Mouse (Mus musculus): ENCODE data around the gene Nmt2. TPM values are rescaled to one million over a fixed set of nuclear protein-coding genes. Genes with fewer than 3 reads are reported as not detected.

Nmt2 gene
- total RNA-seq, 2 experiments from 2014 or later: 7.4 to 9.6 TPM

DNA sequence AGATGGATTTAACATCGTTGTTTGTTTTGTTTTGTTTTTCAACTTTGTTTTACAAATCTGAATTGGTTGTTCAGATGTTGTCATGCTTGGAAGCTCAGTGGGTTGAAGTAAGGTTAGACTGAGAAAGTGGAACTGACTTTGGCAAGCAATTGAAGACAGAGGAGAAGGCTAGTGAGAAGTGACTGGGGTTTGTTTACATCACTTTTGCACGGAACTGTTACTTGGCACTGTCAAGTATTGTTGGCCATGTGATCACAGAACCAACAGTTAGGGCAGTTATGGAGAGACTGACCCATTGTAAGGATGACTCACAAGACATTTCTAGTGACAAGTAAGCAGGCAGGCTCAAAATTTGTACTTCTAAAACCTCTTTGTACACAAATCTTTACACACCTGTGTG lies 39.1 kb downstream of the Nmt2 start:
- DNase-seq: no peak
- intact Hi-C loops (cut with DNase I; ENCODE audit: low total_unique reads): no loop called here

GRCm38 (mm10) chr2:3324381-3325130 lies 40.5 kb downstream of the Nmt2 start:
- intact Hi-C loops (cut with DNase I; ENCODE audit: low total_unique reads): no loop called here
- DNase-seq: no peak

DNA sequence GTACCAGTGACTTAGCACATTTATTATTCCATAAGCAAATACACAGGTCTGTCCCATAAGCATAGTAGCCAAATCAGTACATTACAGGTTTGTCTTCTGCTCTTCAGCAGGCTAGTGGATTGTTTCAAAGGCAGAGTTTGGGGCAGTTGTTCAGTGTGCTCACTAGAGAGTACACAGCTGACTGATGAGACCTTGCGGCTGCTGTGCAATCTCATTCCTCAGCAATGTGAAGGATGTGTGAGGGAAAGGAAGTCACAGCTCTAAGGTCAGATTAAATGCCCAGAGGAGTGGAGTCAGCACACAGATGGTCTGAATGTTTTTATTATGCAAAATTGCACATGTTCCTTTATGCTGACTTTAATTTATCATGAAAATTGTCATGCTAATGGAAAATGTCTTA lies 42.5 kb downstream of the Nmt2 start:
- DNase-seq: no peak
- intact Hi-C loops (cut with DNase I; ENCODE audit: low total_unique reads): no loop called here

DNA sequence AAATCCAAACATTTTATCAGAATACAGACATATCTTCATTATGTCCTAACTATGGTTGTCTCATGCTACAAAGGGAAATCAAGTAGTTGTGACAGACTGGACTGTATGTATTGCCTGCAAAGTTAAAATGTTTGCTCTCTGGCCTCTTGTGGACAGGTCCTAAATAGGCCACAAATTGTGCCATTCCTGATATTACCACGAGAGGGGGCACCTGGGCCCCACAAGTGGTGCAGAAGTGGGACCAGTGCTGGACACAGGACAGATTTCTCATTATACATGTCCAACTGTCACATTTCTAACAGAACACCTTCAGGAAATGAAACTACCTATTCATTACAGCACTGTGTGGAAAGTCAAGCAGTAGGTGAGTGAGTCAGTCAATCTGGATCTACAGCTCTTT lies 43.3 kb downstream of the Nmt2 start:
- intact Hi-C loops (cut with DNase I; ENCODE audit: low total_unique reads): no loop called here
- DNase-seq: peak; percentile 56

- intact Hi-C loops (cut with DNase I; ENCODE audit: low total_unique reads): no loop called here
- DNase-seq: no peak
These were observed 47.2 kb downstream of the Nmt2 start for GRCm38 (mm10) chr2:3331071-3331703.

DNA sequence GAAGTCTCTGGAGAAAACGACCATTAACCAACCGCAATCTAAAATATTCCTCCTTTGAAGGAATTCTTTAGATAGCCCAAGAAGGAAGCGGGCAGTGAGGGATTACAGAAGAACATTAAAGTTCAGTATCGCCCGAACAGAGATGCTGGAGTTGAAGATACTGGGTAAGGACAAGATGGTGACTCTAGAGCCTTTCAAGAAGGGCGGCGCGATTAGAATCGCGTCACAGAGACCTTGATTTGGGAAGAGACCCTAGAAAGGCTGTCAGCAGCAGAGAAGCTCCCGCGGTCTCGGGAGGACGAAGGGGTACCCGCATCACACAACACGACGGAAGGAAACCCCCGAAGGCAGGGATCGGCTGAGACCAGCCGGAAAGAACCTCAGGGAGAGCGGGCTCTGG lies 48.0 kb downstream of the Nmt2 start:
- DNase-seq: no peak
- intact Hi-C loops (cut with DNase I; ENCODE audit: low total_unique reads): no loop called here

- intact Hi-C loops (cut with DNase I; ENCODE audit: low total_unique reads): no loop called here
- peak; percentile 93 for DNase-seq
These were observed 48.7 kb downstream of the Nmt2 start, which contains the start of gene Rpp38 for GRCm38 (mm10) chr2:3332484-3333242. TSS of gene Rpp38 (minus strand) at chr2:3332643.

DNA sequence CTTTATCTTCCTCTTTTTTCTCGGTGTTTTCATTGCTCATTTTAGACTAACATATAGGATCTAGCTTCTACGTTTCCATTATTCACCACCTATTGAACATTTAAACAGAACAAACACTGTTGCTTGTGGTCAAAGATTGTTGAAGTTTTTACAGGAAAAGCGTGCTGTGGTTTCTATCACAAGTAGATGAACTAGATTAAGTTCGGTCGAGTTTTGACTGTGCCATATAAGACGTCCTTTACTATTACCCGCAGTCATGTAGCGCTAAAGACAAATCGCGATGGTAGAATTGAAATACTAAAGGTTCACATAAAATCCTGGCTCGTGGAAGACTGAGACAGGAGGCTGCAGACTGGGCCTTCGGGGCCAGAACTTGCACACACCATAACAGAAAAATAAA lies 49.7 kb downstream of the Nmt2 start:
- no peak for DNase-seq
- intact Hi-C loops (cut with DNase I; ENCODE audit: low total_unique reads): no loop called here

- intact Hi-C loops (cut with DNase I; ENCODE audit: low total_unique reads): no loop called here
- DNase-seq: peak; percentile 30
These were observed 51.7 kb downstream of the Nmt2 start, which contains the start of gene Acbd7 for GRCm38 (mm10) chr2:3335611-3336301. TSS of gene Acbd7 (plus strand) at chr2:3336168.

DNA sequence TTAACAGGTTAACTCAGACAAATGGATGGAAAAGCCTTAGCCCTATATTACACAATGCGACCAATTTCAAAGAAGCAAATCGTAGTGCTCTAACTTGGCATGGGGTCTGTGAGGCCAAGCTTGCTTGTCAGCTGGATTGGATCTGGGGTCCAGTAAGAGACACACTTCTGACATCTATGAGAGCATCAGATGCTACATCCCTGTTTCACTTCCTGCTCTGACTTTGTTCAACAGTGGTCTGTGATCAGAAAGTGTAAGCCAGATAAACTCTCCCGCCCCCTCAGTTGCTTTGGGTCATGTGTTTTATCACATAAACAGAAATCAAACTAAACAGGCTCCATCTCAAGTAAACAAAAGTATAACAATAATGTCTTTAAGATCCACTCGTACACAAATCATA lies 64.4 kb downstream of the Nmt2 start:
- intact Hi-C loops (cut with DNase I; ENCODE audit: low total_unique reads): no loop called here
- DNase-seq: no peak

DNA sequence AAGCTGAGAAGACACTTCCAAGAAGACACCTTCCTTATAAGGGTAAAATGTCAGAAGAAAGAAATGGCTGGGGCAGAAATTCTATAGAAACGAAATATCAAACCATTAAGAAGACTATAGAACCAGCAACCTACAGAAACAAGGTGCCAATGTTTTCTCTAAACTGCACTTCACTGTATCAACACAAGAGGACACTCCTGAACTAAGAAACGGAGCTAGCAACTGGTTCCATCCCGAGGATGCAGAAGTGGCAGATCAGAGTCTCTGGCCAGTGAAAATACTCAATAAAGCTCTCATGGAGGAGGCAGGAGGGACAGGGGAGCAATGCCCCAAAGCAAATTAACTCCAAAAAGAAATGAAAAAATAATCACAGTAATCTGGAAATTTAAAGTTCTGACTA lies 64.9 kb downstream of the Nmt2 start:
- intact Hi-C loops (cut with DNase I; ENCODE audit: low total_unique reads): no loop called here
- DNase-seq: no peak

- no peak for DNase-seq
- intact Hi-C loops (cut with DNase I; ENCODE audit: low total_unique reads): no loop called here
These were observed 69.1 kb downstream of the Nmt2 start for GRCm38 (mm10) chr2:3353160-3353559.

DNA sequence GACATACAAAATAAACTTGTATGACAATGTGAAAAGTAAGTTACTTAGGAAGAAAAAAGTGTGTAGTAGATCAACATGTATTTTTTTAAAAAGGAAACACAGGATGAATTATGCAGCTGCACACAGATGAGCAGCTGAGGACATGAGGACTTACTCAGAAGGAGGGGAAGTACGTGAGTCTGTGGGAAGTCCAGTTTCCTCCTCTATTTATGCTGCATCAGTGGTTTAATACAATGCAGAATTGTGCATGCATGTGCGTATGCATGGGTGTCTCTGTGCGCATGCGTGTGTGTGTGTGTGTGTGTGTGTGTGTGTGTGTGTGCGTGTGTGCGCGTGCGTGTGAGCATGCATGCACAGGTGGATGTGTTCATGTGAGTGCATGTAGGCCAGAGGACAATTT lies 71.8 kb downstream of the Nmt2 start:
- intact Hi-C loops (cut with DNase I; ENCODE audit: low total_unique reads): no loop called here
- no peak for DNase-seq

DNA sequence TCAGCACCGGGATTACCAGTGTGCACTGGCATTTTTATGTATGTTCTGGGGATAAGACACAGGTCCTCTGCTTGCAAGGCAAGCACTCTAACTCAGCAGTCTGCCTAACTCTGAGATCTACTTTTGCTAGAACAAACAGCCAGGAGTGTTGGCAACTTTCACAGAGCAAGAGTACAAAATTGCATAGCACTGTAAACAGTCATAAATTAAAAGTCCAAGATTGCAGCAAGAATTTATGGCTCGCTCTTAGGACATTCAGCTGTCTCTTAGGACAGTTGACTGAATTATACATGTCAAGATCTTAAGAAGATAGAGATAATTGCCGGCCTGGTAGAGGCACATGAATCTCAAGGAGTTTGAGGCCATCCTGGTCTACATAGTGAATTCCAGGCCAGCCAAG lies 72.3 kb downstream of the Nmt2 start:
- intact Hi-C loops (cut with DNase I; ENCODE audit: low total_unique reads): no loop called here
- DNase-seq: no peak

- DNase-seq: no peak
- intact Hi-C loops (cut with DNase I; ENCODE audit: low total_unique reads): no loop called here
These were observed 73.9 kb downstream of the Nmt2 start for GRCm38 (mm10) chr2:3357887-3358286.

- DNase-seq: no peak
- intact Hi-C loops (cut with DNase I; ENCODE audit: low total_unique reads): no loop called here
These were observed 77.1 kb downstream of the Nmt2 start for GRCm38 (mm10) chr2:3361067-3361466.

DNA sequence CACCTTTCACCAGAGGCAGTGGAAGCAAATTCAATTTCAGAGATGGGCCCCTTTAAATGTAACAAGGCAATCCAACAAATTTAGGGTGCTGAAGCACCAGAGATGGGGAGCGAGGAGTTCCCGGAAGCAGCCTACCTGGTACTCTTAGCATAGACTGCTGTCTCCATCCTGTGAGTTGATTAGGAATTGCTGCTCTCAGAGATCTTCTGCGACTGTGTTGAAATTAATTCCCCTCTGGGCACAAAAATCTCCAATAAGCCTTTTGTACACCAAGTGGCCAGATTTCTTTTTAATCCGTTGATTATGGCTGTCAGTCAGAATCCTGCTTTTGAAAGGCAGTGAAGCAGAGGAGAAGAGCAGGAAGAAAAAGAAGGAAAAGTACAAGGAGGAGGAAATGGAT lies 81.1 kb downstream of the Nmt2 start:
- no peak for DNase-seq

More for the DNA sequence above, 81.1 kb downstream of the Nmt2 start:
- intact Hi-C loops (cut with DNase I; ENCODE audit: low total_unique reads): no loop called here
